Mouse (Mus musculus): ENCODE results near the gene Dolpp1.

- TF ChIP-seq POLR2A (IDR thresholded peaks at IDR 0.05; ENCODE audit: insufficient read depth, low read depth, low read length), result peak; percentile 94
- no peak for TF ChIP-seq CTCF (IDR thresholded peaks at IDR 0.05; ENCODE audit: insufficient read depth, low read depth, low read length)
These were observed at the start of gene Dolpp1 for GRCm38 (mm10) chr2:30392114-30392576.

Data from olfactory bulb, adult 2 months (tissue).